Mouse (Mus musculus) left cerebral cortex, adult 11 months (tissue): ENCODE data around the gene Vill.
A peak's percentile ranks its signal among the peaks of the same experiment; 100 is the strongest.

Experiments used
- DNase-seq: peaks from one replicate; pipeline ENCODE4 v3.0.0; 2022; ENCODE audit warnings: low spot score

Vill gene

GRCm38 (mm10) chr9:119082039-119082438 is 29.5 kb downstream of the Vill start:
- no peak for DNase-seq

GRCm38 (mm10) chr9:119082656-119083430 is 30.3 kb downstream of the Vill start:
- no peak for DNase-seq

- no peak for DNase-seq
Measured at GRCm38 (mm10) chr9:119083966-119084365, 31.4 kb downstream of the Vill start.

DNA sequence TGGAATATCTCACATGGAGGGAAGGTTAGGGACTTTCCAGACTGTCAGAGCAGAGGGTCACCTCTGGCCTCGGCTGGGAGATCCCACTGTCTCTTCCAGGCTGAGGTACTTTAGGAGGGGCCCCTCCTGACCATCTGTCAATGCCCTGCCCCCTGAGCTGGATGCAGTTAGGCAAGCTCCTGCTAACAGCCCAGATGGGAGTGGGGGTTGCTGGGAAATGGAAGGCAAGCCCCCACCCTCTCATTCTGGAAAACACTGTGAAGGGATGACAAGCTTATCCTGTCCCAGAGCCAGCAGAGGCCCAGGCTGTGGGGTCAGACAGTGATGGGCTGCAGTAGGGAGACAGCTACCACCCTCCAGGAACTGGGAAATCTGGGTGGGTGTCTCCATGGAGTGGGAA is 33.9 kb downstream of the Vill start:
- DNase-seq, result no peak

- no peak for DNase-seq
Measured at GRCm38 (mm10) chr9:119087309-119087708, 34.7 kb downstream of the Vill start.

DNA sequence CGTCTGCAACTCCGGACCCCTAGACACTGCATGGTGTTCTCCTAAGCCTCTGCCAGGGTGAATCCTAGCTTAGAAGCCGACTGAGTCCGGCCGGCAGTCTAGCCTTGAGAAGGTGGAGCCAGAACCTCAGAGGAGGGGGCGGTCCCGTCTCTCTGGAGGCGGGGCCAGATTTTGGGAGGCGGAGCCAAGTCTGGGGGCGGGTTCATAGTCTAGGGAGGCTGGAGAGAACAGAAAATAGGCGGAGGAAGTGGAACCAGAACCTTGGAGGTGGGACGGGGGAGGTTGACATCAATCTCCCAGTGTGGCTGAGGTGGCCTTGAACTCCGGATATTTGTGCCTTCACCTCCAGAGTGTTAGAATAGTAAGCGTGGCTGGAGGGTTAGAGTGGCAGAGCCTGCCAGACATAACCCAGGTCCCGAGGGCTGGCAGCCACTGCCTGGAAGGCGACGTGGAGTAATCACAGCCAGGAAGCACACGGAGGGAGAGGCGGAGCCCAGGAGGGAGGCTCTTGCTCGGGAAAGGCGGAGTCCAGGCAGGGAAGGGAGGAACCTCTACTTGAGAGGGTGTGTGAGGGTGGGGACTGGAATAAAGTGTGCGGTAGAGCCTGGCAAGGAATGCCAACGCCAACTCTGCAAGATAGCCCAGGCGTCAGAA is 35.7 kb downstream of the Vill start:
- peak; percentile 66 for DNase-seq

- DNase-seq, result no peak
Measured at GRCm38 (mm10) chr9:119089437-119089836, 36.9 kb downstream of the Vill start.

DNA sequence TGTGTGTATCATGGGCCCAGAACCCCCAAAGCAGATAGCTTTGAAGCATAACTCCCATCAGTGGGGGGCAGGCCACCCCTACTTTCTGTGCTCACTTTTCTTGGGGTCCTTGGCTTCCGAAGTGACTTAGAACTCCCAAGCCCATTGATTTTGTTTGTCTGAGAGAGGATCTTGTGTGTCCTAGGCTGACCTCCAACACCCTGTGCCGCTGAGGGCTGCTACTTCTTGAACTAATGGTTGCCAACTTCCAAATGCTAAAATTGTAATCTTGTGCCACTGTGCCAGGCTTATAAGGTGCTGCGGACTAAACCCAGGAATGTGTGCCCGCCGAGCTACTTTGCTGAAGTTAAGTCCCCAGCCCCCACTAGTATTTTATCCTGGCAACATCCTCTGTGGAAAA is 37.9 kb downstream of the Vill start:
- DNase-seq, result no peak

GRCm38 (mm10) chr9:119091581-119092310 is 39.2 kb downstream of the Vill start:
- no peak for DNase-seq

- no peak for DNase-seq
Measured at GRCm38 (mm10) chr9:119092473-119093418, 40.2 kb downstream of the Vill start.

- DNase-seq, result peak; percentile 68
Measured at GRCm38 (mm10) chr9:119093419-119094295, 41.1 kb downstream of the Vill start, which contains the start of gene Plcd1. TSS of gene Plcd1 (minus strand) at chr9:119093502.

DNA sequence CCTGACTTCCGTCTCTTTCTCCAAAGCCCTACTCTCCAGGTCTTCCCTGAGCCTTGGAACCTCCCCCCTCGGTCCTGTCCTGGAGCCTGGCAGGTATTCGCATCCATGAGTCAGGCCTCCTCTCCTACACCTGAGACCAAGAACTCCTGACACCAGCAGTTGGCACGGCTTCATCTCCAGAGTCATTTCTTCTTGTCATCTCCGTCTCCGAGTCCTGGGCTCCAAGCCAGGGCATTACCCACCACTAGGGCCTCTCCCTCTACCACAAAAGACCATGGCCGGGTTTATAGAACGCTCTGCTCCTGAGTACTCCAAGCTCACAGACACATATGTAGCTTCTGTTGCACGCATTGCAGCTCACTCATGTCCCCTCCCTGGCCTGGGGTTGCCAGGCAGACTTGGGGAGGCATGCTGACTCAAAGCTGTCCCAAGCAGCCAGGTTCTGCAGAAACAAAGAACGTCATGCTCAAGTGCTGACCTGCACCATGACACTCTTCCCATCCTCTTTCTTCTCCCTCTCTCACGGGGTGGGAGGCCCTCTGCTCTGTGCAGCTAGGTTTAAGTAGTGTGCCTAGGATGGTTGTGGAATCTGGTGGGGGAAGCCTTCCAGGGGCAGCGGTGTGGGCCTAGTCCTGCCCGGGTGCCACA is 42.0 kb downstream of the Vill start:
- no peak for DNase-seq

DNA sequence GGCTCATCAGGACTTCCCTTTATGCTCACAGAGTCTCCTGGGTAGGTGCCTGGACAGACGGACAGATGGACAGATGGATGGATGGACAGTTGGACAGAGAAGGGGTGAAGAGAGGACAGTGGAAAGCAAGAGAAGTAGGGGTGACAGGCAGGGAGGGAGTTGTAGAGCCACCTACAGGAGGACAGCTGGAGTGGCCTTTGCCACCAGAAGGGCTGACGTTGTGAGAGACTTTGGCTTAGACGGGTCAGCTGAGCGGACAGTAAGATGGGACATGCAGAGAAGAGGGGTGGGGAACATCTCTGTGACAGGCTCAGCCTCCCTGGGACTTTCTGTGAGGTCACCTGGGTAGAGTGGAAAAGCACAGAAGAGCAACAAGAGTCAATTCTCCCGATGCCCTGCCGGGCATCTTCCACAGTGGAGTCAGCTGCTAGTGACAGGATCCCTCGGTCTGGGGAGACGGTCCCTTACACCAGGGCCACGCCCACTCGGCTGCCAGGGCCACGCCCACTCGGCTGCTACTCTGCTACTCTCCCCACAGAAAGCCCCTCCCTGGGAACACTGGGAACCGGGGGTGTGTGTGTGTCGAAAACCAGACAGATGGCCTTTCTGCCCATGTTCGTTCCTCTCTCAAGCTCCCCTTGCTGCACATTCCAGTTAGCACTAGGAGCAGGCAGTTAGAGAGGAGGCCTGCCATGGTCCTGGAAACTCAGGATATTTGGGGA is 47.8 kb downstream of the Vill start:
- no peak for DNase-seq

DNA sequence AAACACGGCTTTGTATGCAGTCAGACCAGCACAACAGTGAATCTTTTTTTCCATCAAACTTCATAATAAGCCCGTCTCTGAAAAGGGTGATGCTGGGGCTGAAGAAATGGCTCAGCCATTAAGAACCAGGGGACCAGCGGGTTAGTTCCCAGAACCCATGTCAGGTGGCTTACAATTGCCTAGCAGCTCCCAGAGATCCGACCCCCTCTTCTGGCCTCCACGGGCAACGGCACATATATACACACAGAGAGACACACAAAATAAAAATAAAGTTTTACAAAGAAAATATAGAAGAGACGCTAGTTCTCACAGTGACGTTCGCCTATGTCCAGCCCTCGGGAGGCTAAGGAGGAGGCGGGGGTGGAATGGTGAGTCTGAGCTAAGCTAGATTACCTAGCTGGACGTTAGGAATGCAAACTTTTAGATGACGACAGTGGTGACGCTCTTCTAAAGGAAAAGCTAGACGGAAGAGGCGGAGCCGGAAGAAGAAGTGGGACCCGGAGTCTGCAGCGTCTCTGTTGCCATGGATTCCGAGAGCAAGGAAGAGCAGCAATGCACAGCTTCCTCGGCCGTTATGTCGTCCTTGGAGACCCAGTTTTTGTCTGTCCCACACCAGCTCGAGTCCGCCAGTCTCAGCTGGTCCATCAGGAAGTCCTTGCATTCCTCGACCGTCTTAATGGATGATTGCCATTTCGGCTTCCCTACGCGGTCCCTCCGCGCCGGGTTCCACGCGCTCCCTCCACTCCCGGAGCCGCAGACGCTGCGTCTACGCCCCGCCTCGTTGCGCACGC is 49.6 kb downstream of the Vill start, which contains the start of gene Dlec1:
Gene Dlec1 (plus strand): TSS at position 487 of the 791 bp plus-strand sequence.
- DNase-seq, result peak; percentile 72

- no peak for DNase-seq
Measured at GRCm38 (mm10) chr9:119102783-119103113, 50.2 kb downstream of the Vill start.

- DNase-seq, result no peak
Measured at GRCm38 (mm10) chr9:119107566-119107965, 55.0 kb downstream of the Vill start.

DNA sequence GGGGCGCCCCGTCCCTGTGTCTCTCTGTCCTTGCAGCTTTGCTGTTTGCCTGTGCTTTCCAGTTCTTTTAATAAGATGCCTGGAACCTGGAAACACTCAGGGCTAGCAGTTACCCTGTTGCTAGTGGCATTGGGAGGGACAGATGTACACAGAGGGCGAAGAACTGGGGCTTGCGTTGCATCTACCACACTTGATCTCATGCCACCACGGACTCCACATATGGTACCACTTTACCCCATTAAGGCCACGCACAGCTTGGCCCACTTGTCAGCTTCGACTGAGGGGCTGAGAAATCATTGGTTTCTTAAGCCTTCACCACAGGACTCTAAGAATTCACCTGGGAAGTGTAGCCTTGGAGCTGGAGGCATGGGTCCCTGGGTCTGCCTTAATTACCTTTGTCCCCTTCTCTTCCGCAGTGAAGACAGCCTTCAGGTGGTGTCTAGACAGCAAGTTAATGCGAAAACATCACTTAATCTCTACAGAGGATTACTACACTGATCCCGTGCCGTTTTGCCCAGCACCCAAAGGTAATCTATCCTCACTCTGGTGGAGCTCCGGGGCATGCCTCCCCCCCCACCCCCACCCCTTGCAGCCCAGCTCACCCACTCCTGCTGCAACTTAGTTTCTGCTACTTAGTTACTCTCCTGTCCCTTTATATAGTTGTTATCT is 57.2 kb downstream of the Vill start:
- DNase-seq, result no peak

GRCm38 (mm10) chr9:119110640-119111039 is 58.1 kb downstream of the Vill start:
- DNase-seq, result no peak
